Mouse (Mus musculus): ENCODE measurements around the gene Pou5f1. TPM values are rescaled to one million over a fixed set of nuclear protein-coding genes. Genes with fewer than 3 reads are reported as not detected.

The Pou5f1 gene
- polyA plus RNA-seq, 1 experiment, result 397 TPM

DNA sequence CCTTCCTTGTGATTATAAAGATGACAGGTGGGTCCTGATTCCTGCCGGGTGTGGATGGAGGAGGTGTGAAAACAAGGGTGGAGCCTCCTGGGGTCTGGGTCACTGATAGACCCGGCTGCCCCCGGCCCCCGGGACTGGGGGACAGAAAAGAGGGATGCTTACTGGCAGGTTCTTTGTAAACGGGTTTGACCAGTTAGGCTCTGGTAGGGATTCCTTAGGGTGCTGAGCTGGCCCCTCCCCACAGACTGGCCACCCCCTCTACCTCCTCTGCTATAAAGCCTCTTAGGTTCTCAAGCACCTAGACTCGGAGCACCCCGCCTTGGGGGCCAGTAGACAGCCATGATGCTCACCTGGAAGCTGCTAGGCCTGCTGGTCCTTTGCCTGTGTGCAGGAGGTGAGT is 27.1 kb downstream of the Pou5f1 start, which contains the start of gene Psors1c2:
Gene Psors1c2 (plus strand): TSS at position 301 of the 400 bp plus-strand sequence.
- Histone ChIP-seq H3K27ac (ENCODE audit: insufficient read depth, low read length) (peak within 1 kb of the TSS; percentile 23; the same call in 1 of the 2 replicates), H3K4me3 (ENCODE audit: low read depth, low read length) (no peak within 1 kb of the TSS), H3K9ac (ENCODE audit: low read depth, poor library complexity, severe bottlenecking) (peak within 1 kb of the TSS; percentile 17; the same call in 1 of the 2 replicates), H3K9me3 (replicated peaks; ENCODE audit: control insufficient read depth, insufficient read depth, low read length, poor library complexity, severe bottlenecking) (no peaks in the 10 kb centered on the region), H3K27me3 (ENCODE audit: control insufficient read depth, insufficient read depth, low read length, poor library complexity, severe bottlenecking) (no peaks in the 10 kb centered on the region), H3K4me1 (ENCODE audit: control insufficient read depth, insufficient read depth, low read length) (peaks cover 21% of the 10 kb centered on the region), H3K36me3 (ENCODE audit: control insufficient read depth, insufficient read depth, low read length, poor library complexity, severe bottlenecking) (no peaks in the 10 kb centered on the region)
- TF ChIP-seq POLR2A (IDR thresholded peaks at IDR 0.05; ENCODE audit: insufficient read depth, low read length), result no peak
- TF ChIP-seq CTCF (IDR thresholded peaks at IDR 0.05; ENCODE audit: low read depth, low read length), result no peak
- TF ChIP-seq EP300 (IDR thresholded peaks at IDR 0.05; ENCODE audit: insufficient read depth, low read depth, low read length), result no peak

DNA sequence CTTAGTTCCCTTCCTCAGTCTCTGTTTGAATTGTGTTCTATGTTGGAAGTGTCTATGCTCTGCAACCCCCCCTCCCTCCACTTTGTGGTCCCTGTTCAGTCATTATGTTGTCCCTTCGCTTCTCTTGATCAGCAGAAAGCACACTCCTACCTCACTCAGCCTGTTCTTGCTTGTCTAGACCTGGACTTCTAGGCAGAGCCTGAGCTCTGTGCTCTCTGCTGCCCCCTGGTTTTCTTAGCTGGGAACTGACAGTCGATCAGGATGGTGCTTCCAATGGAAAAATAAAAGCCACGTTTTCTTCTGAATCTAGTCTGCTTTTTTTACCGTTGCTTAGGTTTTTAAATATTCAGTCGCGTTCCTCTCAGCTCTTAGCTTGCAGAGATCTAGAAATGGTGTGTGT is 28.5 kb downstream of the Pou5f1 start:
- Histone ChIP-seq H3K9me3 (replicated peaks; ENCODE audit: control insufficient read depth, insufficient read depth, low read length, poor library complexity, severe bottlenecking) (no peaks in the 10 kb centered on the region), H3K27me3 (ENCODE audit: control insufficient read depth, insufficient read depth, low read length, poor library complexity, severe bottlenecking) (no peaks in the 10 kb centered on the region), H3K36me3 (ENCODE audit: control insufficient read depth, insufficient read depth, low read length, poor library complexity, severe bottlenecking) (no peaks in the 10 kb centered on the region), H3K4me1 (ENCODE audit: control insufficient read depth, insufficient read depth, low read length) (peaks cover 23% of the 10 kb centered on the region), H3K9ac (ENCODE audit: low read depth, poor library complexity, severe bottlenecking) (peak overlapping the region; percentile 17; the same call in 1 of the 2 replicates), H3K4me3 (ENCODE audit: low read depth, low read length) (no peak overlapping the region), H3K27ac (ENCODE audit: insufficient read depth, low read length) (peak overlapping the region; percentile 26; the same call in 1 of the 2 replicates)
- TF ChIP-seq CTCF (IDR thresholded peaks at IDR 0.05; ENCODE audit: low read depth, low read length), result peak; percentile 91
- TF ChIP-seq EP300 (IDR thresholded peaks at IDR 0.05; ENCODE audit: insufficient read depth, low read depth, low read length), result 0 out of 2 replicates have a peak, but pooled peaks have one; percentile 16
- TF ChIP-seq POLR2A (IDR thresholded peaks at IDR 0.05; ENCODE audit: insufficient read depth, low read length), result no peak

DNA sequence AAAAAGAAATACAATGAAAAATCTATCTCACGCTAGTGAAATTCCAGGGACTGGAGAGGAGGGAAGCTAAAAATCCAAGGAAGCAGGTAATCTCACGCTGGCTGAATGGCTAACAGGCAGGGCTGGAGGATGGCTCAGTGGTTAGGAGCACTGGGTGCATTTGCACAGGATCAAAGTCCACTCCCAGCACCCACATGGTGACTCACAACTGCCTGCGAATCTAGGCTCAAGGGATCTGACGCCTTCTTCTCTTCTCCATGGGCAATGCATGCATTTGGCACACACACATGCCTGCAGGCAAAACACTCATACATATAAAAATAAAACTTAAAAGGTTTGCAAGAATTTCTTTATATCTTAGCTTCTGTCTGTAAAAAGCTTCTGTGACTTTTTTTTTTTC is 31.6 kb downstream of the Pou5f1 start:
- H3K4me1 ChIP-seq (ENCODE audit: control insufficient read depth, insufficient read depth, low read length), result peaks cover 16% of the 10 kb centered on the region
- no peak overlapping the region for H3K4me3 ChIP-seq (ENCODE audit: low read depth, low read length)
- no peak overlapping the region for H3K27ac ChIP-seq (ENCODE audit: insufficient read depth, low read length)
- no peaks in the 10 kb centered on the region for H3K9me3 ChIP-seq (replicated peaks; ENCODE audit: control insufficient read depth, insufficient read depth, low read length, poor library complexity, severe bottlenecking)
- H3K9ac ChIP-seq (ENCODE audit: low read depth, poor library complexity, severe bottlenecking), result no peak overlapping the region
- no peaks in the 10 kb centered on the region for H3K36me3 ChIP-seq (ENCODE audit: control insufficient read depth, insufficient read depth, low read length, poor library complexity, severe bottlenecking)
- no peaks in the 10 kb centered on the region for H3K27me3 ChIP-seq (ENCODE audit: control insufficient read depth, insufficient read depth, low read length, poor library complexity, severe bottlenecking)
- no peak for TF ChIP-seq EP300 (IDR thresholded peaks at IDR 0.05; ENCODE audit: insufficient read depth, low read depth, low read length)
- TF ChIP-seq CTCF (IDR thresholded peaks at IDR 0.05; ENCODE audit: low read depth, low read length), result no peak
- TF ChIP-seq POLR2A (IDR thresholded peaks at IDR 0.05; ENCODE audit: insufficient read depth, low read length), result no peak

DNA sequence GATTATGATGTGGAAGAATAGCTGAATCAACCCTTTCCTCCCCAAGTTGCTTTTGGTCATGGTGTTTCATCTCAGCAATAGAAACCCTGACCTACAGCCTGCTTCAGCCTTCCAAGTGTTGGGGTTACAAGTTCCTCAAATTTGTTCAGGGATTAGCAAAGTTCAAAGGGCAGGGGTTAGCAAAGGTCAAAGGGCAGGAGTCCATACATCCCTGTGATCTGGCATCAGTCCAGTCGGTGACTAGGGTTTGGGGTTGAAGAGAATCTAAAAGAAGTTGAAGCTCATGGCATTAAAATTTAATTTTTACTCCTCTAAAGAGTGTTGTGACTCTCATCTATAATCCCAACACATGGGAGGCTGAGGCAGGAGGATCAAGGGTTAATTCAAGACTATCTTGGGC is 32.7 kb downstream of the Pou5f1 start:
- peaks cover 10% of the 10 kb centered on the region for H3K4me1 ChIP-seq (ENCODE audit: control insufficient read depth, insufficient read depth, low read length)
- no peak overlapping the region for H3K4me3 ChIP-seq (ENCODE audit: low read depth, low read length)
- no peak for TF ChIP-seq EP300 (IDR thresholded peaks at IDR 0.05; ENCODE audit: insufficient read depth, low read depth, low read length)
- no peak for TF ChIP-seq CTCF (IDR thresholded peaks at IDR 0.05; ENCODE audit: low read depth, low read length)
- TF ChIP-seq POLR2A (IDR thresholded peaks at IDR 0.05; ENCODE audit: insufficient read depth, low read length), result no peak
- H3K9me3 ChIP-seq (replicated peaks; ENCODE audit: control insufficient read depth, insufficient read depth, low read length, poor library complexity, severe bottlenecking), result no peaks in the 10 kb centered on the region
- no peaks in the 10 kb centered on the region for H3K36me3 ChIP-seq (ENCODE audit: control insufficient read depth, insufficient read depth, low read length, poor library complexity, severe bottlenecking)
- no peak overlapping the region for H3K9ac ChIP-seq (ENCODE audit: low read depth, poor library complexity, severe bottlenecking)
- no peaks in the 10 kb centered on the region for H3K27me3 ChIP-seq (ENCODE audit: control insufficient read depth, insufficient read depth, low read length, poor library complexity, severe bottlenecking)
- no peak overlapping the region for H3K27ac ChIP-seq (ENCODE audit: insufficient read depth, low read length)

DNA sequence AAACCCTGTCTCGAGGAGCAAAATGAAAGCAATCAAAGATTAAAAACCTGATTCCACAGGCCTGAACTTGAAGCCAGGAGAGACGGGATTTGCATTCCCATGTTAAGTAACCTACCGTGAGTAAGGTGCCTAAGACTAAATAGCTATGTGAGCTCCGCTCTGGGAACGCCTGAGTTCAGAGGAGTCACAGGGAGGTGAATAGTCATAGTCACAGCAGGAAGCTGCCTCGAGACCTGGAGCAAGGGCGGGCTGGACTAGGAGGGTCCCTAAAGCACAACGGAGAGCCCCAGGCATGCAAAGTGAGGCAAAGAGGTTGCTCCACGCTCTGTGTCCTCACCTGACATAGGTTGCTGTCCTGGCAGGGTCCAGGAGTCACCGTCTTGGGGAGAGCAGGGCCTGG is 33.7 kb downstream of the Pou5f1 start:
- TF ChIP-seq EP300 (IDR thresholded peaks at IDR 0.05; ENCODE audit: insufficient read depth, low read depth, low read length) (peak; percentile 55; the same call in 1 of the 2 replicates), CTCF (IDR thresholded peaks at IDR 0.05; ENCODE audit: low read depth, low read length) (no peak), POLR2A (IDR thresholded peaks at IDR 0.05; ENCODE audit: insufficient read depth, low read length) (no peak)
- Histone ChIP-seq H3K4me1 (ENCODE audit: control insufficient read depth, insufficient read depth, low read length) (peaks cover 5% of the 10 kb centered on the region), H3K27me3 (ENCODE audit: control insufficient read depth, insufficient read depth, low read length, poor library complexity, severe bottlenecking) (no peaks in the 10 kb centered on the region)

DNA sequence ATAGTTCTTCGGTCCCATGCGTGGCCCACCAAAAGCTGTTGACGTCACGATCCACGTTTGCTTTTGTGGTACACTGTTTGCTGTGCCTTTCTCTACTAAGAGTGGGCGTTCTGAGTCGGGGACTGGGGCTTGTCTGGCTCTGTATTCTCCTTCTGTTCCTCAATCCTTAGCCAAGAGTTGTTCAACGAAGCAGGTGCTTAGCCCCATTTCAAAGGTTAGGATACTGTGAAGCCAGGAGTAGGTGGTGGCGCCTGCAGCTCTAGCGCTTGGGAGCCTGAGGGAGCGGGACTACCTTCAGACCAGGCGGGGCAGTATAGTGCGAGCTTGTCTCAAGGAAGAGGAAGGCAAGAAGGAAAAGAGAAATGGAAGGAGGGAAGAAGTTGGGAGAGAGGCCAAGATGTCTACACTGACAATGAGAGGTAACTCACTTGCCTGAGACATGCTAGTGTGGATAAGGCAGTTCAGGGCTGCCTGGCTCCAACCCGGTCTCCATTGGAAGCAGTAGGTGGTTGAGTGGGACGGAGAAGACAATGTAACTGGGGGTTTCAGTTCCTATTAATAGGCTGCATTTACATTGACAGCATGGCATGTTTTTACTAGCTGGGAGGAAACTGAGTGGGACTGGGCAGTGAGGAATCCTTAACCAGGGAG is 37.1 kb downstream of the Pou5f1 start:
- H3K27me3 ChIP-seq (ENCODE audit: control insufficient read depth, insufficient read depth, low read length, poor library complexity, severe bottlenecking), result no peaks in the 10 kb centered on the region
- H3K9me3 ChIP-seq (replicated peaks; ENCODE audit: control insufficient read depth, insufficient read depth, low read length, poor library complexity, severe bottlenecking), result no peaks in the 10 kb centered on the region
- H3K36me3 ChIP-seq (ENCODE audit: control insufficient read depth, insufficient read depth, low read length, poor library complexity, severe bottlenecking), result no peaks in the 10 kb centered on the region
- no peak overlapping the region; the same call in 1 of the 2 replicates for H3K9ac ChIP-seq (ENCODE audit: low read depth, poor library complexity, severe bottlenecking)
- TF ChIP-seq CTCF (IDR thresholded peaks at IDR 0.05; ENCODE audit: low read depth, low read length) (no peak), EP300 (IDR thresholded peaks at IDR 0.05; ENCODE audit: insufficient read depth, low read depth, low read length) (no peak), POLR2A (IDR thresholded peaks at IDR 0.05; ENCODE audit: insufficient read depth, low read length) (no peak)
- peaks cover 5% of the 10 kb centered on the region for H3K4me1 ChIP-seq (ENCODE audit: control insufficient read depth, insufficient read depth, low read length)
- peak overlapping the region; percentile 59 for H3K27ac ChIP-seq (ENCODE audit: insufficient read depth, low read length)
- H3K4me3 ChIP-seq (ENCODE audit: low read depth, low read length), result no peak overlapping the region

More for the DNA sequence above, 33.7 kb downstream of the Pou5f1 start:
- Histone ChIP-seq H3K9me3 (replicated peaks; ENCODE audit: control insufficient read depth, insufficient read depth, low read length, poor library complexity, severe bottlenecking) (no peaks in the 10 kb centered on the region), H3K27ac (ENCODE audit: insufficient read depth, low read length) (no peak overlapping the region; the same call in 1 of the 2 replicates), H3K4me3 (ENCODE audit: low read depth, low read length) (no peak overlapping the region), H3K9ac (ENCODE audit: low read depth, poor library complexity, severe bottlenecking) (peak overlapping the region; percentile 34; the same call in 1 of the 2 replicates), H3K36me3 (ENCODE audit: control insufficient read depth, insufficient read depth, low read length, poor library complexity, severe bottlenecking) (no peaks in the 10 kb centered on the region)

Data from ES-Bruce4 (cell line).